Mouse (Mus musculus) adrenal gland, adult 8-10 months (tissue): ENCODE results near the gene Pgam2. TPM values are rescaled to one million over a fixed set of nuclear protein-coding genes. Genes with fewer than 3 reads are reported as not detected.
A peak's percentile ranks its signal among the peaks of the same experiment; 100 is the strongest.

ENCODE experiments used
- DNase-seq: peaks from one replicate; pipeline ENCODE4 v3.0.0; 2022
- total RNA-seq, 4 experiments: library from RNA; stranded (reverse); gene quantifications; 2 replicates each; pipeline ENCODE4 v1.2.4; 2022

Gene Pgam2
- total RNA-seq, 4 experiments from 2014 or later: not detected

- peak; percentile 90 for DNase-seq
These were observed 41.5 kb downstream of the Pgam2 start, which contains the start of gene Urgcp for GRCm38 (mm10) chr11:5761820-5762632. Gene Urgcp, minus strand, starts transcription at chr11:5762376.

- DNase-seq: no peak
These were observed 49.8 kb downstream of the Pgam2 start for GRCm38 (mm10) chr11:5753755-5754154.

Other genes starting within 250 kb of the Pgam2 start
- not detected for gene Ankrd36, start 234.0 kb downstream of the Pgam2 start, total RNA-seq
- gene Mrps24, start 88.1 kb downstream of the Pgam2 start, total RNA-seq: 100 to 1,000 TPM; 102 to 222 (median 154) TPM
- gene Urgcp, start 41.4 kb downstream of the Pgam2 start, total RNA-seq: 10 to 100 TPM; 63.6 to 83.8 (median 65.6) TPM
- gene Dbnl, start 15.2 kb downstream of the Pgam2 start, total RNA-seq: 10 to 100 TPM; 70.7 to 98.8 (median 74.0) TPM
- gene Polm, start 34.3 kb upstream of the Pgam2 start, total RNA-seq: 10 to 100 TPM in 2 of 4 experiments, 1 to 10 TPM in 2; 8.0 to 14.7 (median 11.5) TPM
- 100 to 1,000 TPM; 443 to 768 (median 514) TPM for gene Aebp1, start 58.2 kb upstream of the Pgam2 start, total RNA-seq
- 10 to 100 TPM; 39.6 to 67.0 (median 51.5) TPM for gene Pold2, start 74.6 kb upstream of the Pgam2 start, total RNA-seq
- under 1 TPM in 1 of 4 experiments, not detected in 3; 0.73 TPM for gene Myl7, start 95.0 kb upstream of the Pgam2 start, total RNA-seq
- 1 to 10 TPM; 2.8 to 5.4 (median 4.0) TPM for gene Gck, start 146.3 kb upstream of the Pgam2 start, total RNA-seq
- gene Ykt6, start 152.0 kb upstream of the Pgam2 start, total RNA-seq: 10 to 100 TPM; 73.5 to 98.2 (median 85.7) TPM